Mouse (Mus musculus): Measurements from ENCODE around the gene Ss18l1.

GRCm38 (mm10) chr2:180006352-180007017 lies 35.8 kb upstream of the Ss18l1 start:
- TF ChIP-seq CTCF (IDR thresholded peaks at IDR 0.05; ENCODE audit: insufficient read depth, low read length) (no peak), POLR2A (IDR thresholded peaks at IDR 0.05; ENCODE audit: borderline replicate concordance, extremely low read depth, low read depth, low read length) (no peak)
